ENCODE assay signal across 25 mouse cellular contexts in genomic region chr7:128717991-128718390, GRCm38 (mm10).
"Had no signal": no experiment of that assay in that cellular context is flagged by ENCODE, and none has a peak within 500 bp of the region (broad histone marks: within the 10 kb centered on the region; RNA-seq: fewer than 3 reads in every experiment).

No protein-coding gene starts in this region.

- H3K9ac ChIP-seq: heart, embryonic 13.5 days; heart, embryonic 15.5 days; hindbrain, embryonic 13.5 days; hindbrain, embryonic 15.5 days; kidney, embryonic 15.5 days; limb, embryonic 13.5 days; limb, embryonic 15.5 days had no signal

- H3K27me3 ChIP-seq: heart, embryonic 13.5 days; heart, embryonic 15.5 days; hindbrain, embryonic 13.5 days; hindbrain, embryonic 15.5 days; kidney, embryonic 15.5 days; limb, embryonic 13.5 days; limb, embryonic 15.5 days had no signal

- H3K4me1 ChIP-seq: heart, embryonic 13.5 days; heart, embryonic 15.5 days; hindbrain, embryonic 13.5 days; hindbrain, embryonic 15.5 days; kidney, embryonic 15.5 days; limb, embryonic 13.5 days; limb, embryonic 15.5 days had no signal

- H3K9me3 ChIP-seq: heart, embryonic 13.5 days; heart, embryonic 15.5 days; hindbrain, embryonic 13.5 days; hindbrain, embryonic 15.5 days; kidney, embryonic 15.5 days; limb, embryonic 13.5 days; limb, embryonic 15.5 days had no signal

- H3K4me3 ChIP-seq: heart, adult 2 months; heart, embryonic 13.5 days; heart, embryonic 15.5 days; hindbrain, embryonic 13.5 days; hindbrain, embryonic 15.5 days; kidney, embryonic 15.5 days; limb, embryonic 13.5 days; limb, embryonic 15.5 days had no signal

- DNase-seq: gastrocnemius, postnatal 14 days; gastrocnemius, postnatal 36 days; heart, adult 11 months; heart, adult 2 months; heart, postnatal 14 days; heart, postnatal 36 days; kidney, adult 11 months; kidney, adult 2 months; kidney, adult 9 months; kidney, postnatal 14 days; kidney, postnatal 36 days; layer of hippocampus, adult 9-11 months; layer of hippocampus, postnatal 36 days; left cerebral cortex, postnatal 4 days had no signal

- ATAC-seq: hindbrain, postnatal 0 days; intestine, embryonic 16.5 days had no signal

- H3K4me2 ChIP-seq: heart, embryonic 11.5 days; heart, embryonic 13.5 days; heart, embryonic 15.5 days; hindbrain, embryonic 13.5 days; hindbrain, embryonic 15.5 days; kidney, embryonic 15.5 days; limb, embryonic 13.5 days; limb, embryonic 15.5 days had no signal

- H3K27ac ChIP-seq: heart, adult 2 months; heart, embryonic 13.5 days; heart, embryonic 15.5 days; hindbrain, embryonic 13.5 days; hindbrain, embryonic 15.5 days; hindbrain, postnatal 0 days; kidney, embryonic 15.5 days; kidney, postnatal 0 days; limb, embryonic 13.5 days; limb, embryonic 15.5 days had no signal
